Mouse (Mus musculus): ENCODE measurements around the gene Gm20547. TPM values are rescaled to one million over a fixed set of nuclear protein-coding genes. Genes with fewer than 3 reads are reported as not detected.

Gene Gm20547
- polyA plus RNA-seq (2015; fragmentation: Nextera tagmentation; extraction: Ambion mirVana): not detected in 2 replicates

DNA sequence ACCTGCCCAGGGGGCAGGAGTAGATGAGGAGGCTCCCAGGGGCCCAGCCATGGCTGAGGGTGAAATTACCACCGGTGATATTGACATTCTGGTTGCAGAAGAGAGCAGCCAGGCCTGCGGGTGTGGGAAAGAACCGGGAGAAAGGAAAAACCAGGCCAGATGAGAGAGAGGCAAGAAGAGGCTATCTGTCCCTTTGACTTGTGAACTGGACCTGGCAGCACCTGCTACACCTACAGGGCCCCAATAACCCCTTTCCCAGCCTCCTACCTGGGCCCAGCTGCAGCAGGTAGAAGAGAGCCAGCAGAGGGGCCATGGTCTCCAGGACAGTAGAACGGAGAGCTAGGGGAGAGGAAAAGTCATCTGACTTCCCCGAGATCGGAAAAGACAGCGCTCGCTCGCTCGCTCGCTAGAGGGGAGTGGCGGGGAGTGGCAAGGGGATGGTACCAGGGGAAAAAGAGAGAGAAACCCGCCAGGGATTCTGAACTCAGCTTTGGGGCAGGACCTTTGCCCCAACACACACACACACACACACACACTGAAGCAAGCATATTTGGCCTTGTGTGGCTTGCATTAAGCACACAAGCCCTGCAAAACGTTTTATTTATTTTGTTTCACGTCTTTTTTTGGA lies at the start of gene Gm20547:
Gene Gm20547 (minus strand): TSS at position 360 of the 628 bp plus-strand sequence.
- H3K9ac ChIP-seq (ENCODE audit: low read depth, low read length): no peak within 1 kb of the TSS
- H3K9me3 ChIP-seq (ENCODE audit: control insufficient read depth, low read length): no peaks in the 10 kb centered on the region
- no peaks in the 10 kb centered on the region for H3K27me3 ChIP-seq (replicated peaks; ENCODE audit: control insufficient read depth, insufficient read depth, low read length)
- H3K4me1 ChIP-seq (ENCODE audit: control insufficient read depth, insufficient read depth, low read depth, low read length): no peaks in the 10 kb centered on the region
- no peak within 1 kb of the TSS for H3K4me3 ChIP-seq (ENCODE audit: low read length)
- no peak for ATAC-seq
- H3K27ac ChIP-seq (ENCODE audit: low read depth, low read length): no peak within 1 kb of the TSS
- H3K4me2 ChIP-seq (ENCODE audit: low read length): no peak within 1 kb of the TSS
- H3K36me3 ChIP-seq (ENCODE audit: control insufficient read depth, insufficient read depth, low read length): no peaks in the 10 kb centered on the region
- WGBS: 14% methylated on average over 15 of the region's 15 CpGs

GRCm38 (mm10) chr17:34931061-34931734 lies 49.4 kb upstream of the Gm20547 start, which contains the start of gene Neu1:
Gene Neu1, plus strand, starts transcription at chr17:34931253.
- Histone ChIP-seq H3K9ac (ENCODE audit: low read depth, low read length) (peak within 1 kb of the TSS; percentile 87), H3K27me3 (replicated peaks; ENCODE audit: control insufficient read depth, insufficient read depth, low read length) (no peaks in the 10 kb centered on the region), H3K27ac (ENCODE audit: low read depth, low read length) (peak within 1 kb of the TSS; percentile 73), H3K36me3 (ENCODE audit: control insufficient read depth, insufficient read depth, low read length) (no peaks in the 10 kb centered on the region; the same call in 1 of the 2 replicates), H3K9me3 (ENCODE audit: control insufficient read depth, low read length) (no peaks in the 10 kb centered on the region), H3K4me1 (ENCODE audit: control insufficient read depth, insufficient read depth, low read depth, low read length) (peaks cover 7% of the 10 kb centered on the region), H3K4me2 (ENCODE audit: low read length) (peak within 1 kb of the TSS; percentile 92), H3K4me3 (ENCODE audit: low read length) (peak within 1 kb of the TSS; percentile 78)
- 0% methylated on average over 36 of the region's 38 CpGs for WGBS
- ATAC-seq: peak; percentile 98

DNA sequence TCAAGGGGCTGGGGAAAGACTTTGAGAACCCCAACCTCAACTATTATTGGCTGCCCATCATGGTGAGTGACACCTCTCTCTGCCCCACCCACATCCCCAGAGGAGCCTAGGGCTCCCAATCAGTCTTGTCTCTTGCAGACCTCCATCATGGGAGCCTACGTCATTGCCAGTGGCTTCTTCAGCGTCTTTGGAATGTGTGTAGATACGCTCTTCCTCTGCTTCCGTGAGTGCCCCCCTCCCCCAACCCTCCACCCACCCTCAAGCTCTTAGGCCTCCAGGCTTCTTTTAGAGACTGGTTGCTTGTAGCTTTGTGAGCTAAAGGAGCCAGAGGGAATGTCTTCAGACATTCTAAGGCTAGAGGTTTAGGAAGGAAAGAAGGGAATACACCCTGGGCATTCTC lies 47.0 kb upstream of the Gm20547 start:
- Histone ChIP-seq H3K4me2 (ENCODE audit: low read length) (no peak overlapping the region), H3K4me3 (ENCODE audit: low read length) (no peak overlapping the region), H3K9ac (ENCODE audit: low read depth, low read length) (no peak overlapping the region), H3K36me3 (ENCODE audit: control insufficient read depth, insufficient read depth, low read length) (no peaks in the 10 kb centered on the region), H3K9me3 (ENCODE audit: control insufficient read depth, low read length) (no peaks in the 10 kb centered on the region), H3K27ac (ENCODE audit: low read depth, low read length) (no peak overlapping the region), H3K27me3 (replicated peaks; ENCODE audit: control insufficient read depth, insufficient read depth, low read length) (no peaks in the 10 kb centered on the region), H3K4me1 (ENCODE audit: control insufficient read depth, insufficient read depth, low read depth, low read length) (peaks cover 7% of the 10 kb centered on the region)
- no peak for ATAC-seq
- 81% methylated on average over 4 of the region's 4 CpGs for WGBS

DNA sequence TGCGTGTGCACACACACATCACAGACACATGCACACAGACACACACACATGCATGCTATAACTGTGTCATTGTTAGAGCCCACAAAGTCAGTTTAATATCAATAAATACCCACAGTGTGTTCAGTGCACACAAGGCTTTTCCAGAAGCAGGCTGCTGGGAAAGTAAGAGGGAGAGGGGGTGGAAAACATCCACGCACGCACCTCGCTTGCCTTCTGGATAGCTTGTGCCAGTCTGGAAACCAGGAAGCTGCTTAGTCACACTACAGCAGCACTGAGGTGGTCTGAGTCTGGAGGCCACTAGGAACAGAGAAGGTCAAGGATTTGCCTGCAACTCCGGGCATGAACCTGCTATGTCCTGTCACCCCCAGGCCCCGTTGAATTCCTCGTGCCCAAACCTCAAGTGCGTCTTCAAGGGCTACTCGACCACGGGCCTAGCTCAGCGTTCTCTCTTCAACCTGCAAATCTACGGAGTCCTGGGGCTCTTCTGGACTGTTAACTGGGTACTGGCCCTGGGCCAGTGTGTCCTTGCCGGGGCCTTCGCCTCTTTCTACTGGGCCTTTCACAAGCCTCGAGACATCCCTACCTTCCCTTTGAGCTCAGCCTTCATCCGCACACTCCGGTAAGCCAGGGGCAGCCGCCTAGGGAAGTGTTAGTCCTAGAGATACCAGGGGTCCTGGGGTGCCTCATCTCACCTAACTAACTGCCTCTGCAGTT lies 45.6 kb upstream of the Gm20547 start:
- H3K4me2 ChIP-seq (ENCODE audit: low read length): no peak overlapping the region
- 87% methylated on average over 18 of the region's 18 CpGs for WGBS

GRCm38 (mm10) chr17:34924258-34924657 lies 42.4 kb upstream of the Gm20547 start:
- Histone ChIP-seq H3K27me3 (replicated peaks; ENCODE audit: control insufficient read depth, insufficient read depth, low read length) (no peaks in the 10 kb centered on the region), H3K27ac (ENCODE audit: low read depth, low read length) (no peak overlapping the region), H3K4me2 (ENCODE audit: low read length) (no peak overlapping the region), H3K4me3 (ENCODE audit: low read length) (no peak overlapping the region), H3K9me3 (ENCODE audit: control insufficient read depth, low read length) (no peaks in the 10 kb centered on the region), H3K36me3 (ENCODE audit: control insufficient read depth, insufficient read depth, low read length) (no peaks in the 10 kb centered on the region), H3K9ac (ENCODE audit: low read depth, low read length) (no peak overlapping the region), H3K4me1 (ENCODE audit: control insufficient read depth, insufficient read depth, low read depth, low read length) (no peaks in the 10 kb centered on the region)
- 71% methylated on average over 4 of the region's 5 CpGs for WGBS
- ATAC-seq: no peak

More for the DNA sequence above, 45.6 kb upstream of the Gm20547 start:
- Histone ChIP-seq H3K4me3 (ENCODE audit: low read length) (no peak overlapping the region), H3K9me3 (ENCODE audit: control insufficient read depth, low read length) (no peaks in the 10 kb centered on the region), H3K27ac (ENCODE audit: low read depth, low read length) (no peak overlapping the region), H3K4me1 (ENCODE audit: control insufficient read depth, insufficient read depth, low read depth, low read length) (peaks cover 6% of the 10 kb centered on the region), H3K9ac (ENCODE audit: low read depth, low read length) (no peak overlapping the region), H3K27me3 (replicated peaks; ENCODE audit: control insufficient read depth, insufficient read depth, low read length) (no peaks in the 10 kb centered on the region), H3K36me3 (ENCODE audit: control insufficient read depth, insufficient read depth, low read length) (no peaks in the 10 kb centered on the region)
- no peak for ATAC-seq

GRCm38 (mm10) chr17:34922939-34923338 lies 41.1 kb upstream of the Gm20547 start:
- ATAC-seq: no peak
- no peaks in the 10 kb centered on the region for H3K27me3 ChIP-seq (replicated peaks; ENCODE audit: control insufficient read depth, insufficient read depth, low read length)
- WGBS: 48% methylated on average over 6 of the region's 6 CpGs

DNA sequence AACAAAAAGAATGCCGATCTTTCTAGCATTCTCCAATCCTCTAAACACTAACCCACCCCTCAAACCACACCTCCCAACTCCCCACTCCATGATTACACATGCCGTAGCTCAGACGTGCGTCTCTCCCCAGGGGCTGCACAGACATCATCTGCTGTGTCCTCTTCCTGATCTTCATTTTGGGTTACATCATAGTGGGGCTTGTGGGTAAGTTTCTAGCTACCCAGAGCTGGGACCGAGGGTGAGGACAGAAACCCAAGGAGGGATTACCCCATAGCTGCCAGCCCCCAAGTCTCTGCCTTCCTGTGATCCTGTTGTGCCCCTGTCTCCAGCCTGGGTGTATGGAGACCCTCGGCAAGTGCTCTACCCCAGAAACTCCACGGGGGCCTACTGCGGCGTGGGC lies 35.3 kb upstream of the Gm20547 start:
- Histone ChIP-seq H3K4me3 (ENCODE audit: low read length) (no peak overlapping the region), H3K27ac (ENCODE audit: low read depth, low read length) (no peak overlapping the region), H3K4me1 (ENCODE audit: control insufficient read depth, insufficient read depth, low read depth, low read length) (no peaks in the 10 kb centered on the region), H3K9ac (ENCODE audit: low read depth, low read length) (no peak overlapping the region), H3K36me3 (ENCODE audit: control insufficient read depth, insufficient read depth, low read length) (peaks cover 15% of the 10 kb centered on the region), H3K27me3 (replicated peaks; ENCODE audit: control insufficient read depth, insufficient read depth, low read length) (no peaks in the 10 kb centered on the region), H3K4me2 (ENCODE audit: low read length) (no peak overlapping the region), H3K9me3 (ENCODE audit: control insufficient read depth, low read length) (no peaks in the 10 kb centered on the region)
- 84% methylated on average over 9 of the region's 9 CpGs for WGBS
- ATAC-seq: no peak

More at GRCm38 (mm10) chr17:34922939-34923338, 41.1 kb upstream of the Gm20547 start:
- Histone ChIP-seq H3K4me1 (ENCODE audit: control insufficient read depth, insufficient read depth, low read depth, low read length) (no peaks in the 10 kb centered on the region), H3K9ac (ENCODE audit: low read depth, low read length) (no peak overlapping the region), H3K9me3 (ENCODE audit: control insufficient read depth, low read length) (no peaks in the 10 kb centered on the region), H3K4me2 (ENCODE audit: low read length) (no peak overlapping the region), H3K36me3 (ENCODE audit: control insufficient read depth, insufficient read depth, low read length) (no peaks in the 10 kb centered on the region), H3K27ac (ENCODE audit: low read depth, low read length) (no peak overlapping the region), H3K4me3 (ENCODE audit: low read length) (no peak overlapping the region)

GRCm38 (mm10) chr17:34916316-34916715 lies 34.5 kb upstream of the Gm20547 start:
- Histone ChIP-seq H3K4me3 (ENCODE audit: low read length) (no peak overlapping the region), H3K4me2 (ENCODE audit: low read length) (no peak overlapping the region), H3K9me3 (ENCODE audit: control insufficient read depth, low read length) (no peaks in the 10 kb centered on the region), H3K9ac (ENCODE audit: low read depth, low read length) (no peak overlapping the region), H3K27ac (ENCODE audit: low read depth, low read length) (no peak overlapping the region), H3K4me1 (ENCODE audit: control insufficient read depth, insufficient read depth, low read depth, low read length) (no peaks in the 10 kb centered on the region), H3K27me3 (replicated peaks; ENCODE audit: control insufficient read depth, insufficient read depth, low read length) (no peaks in the 10 kb centered on the region), H3K36me3 (ENCODE audit: control insufficient read depth, insufficient read depth, low read length) (peaks cover 24% of the 10 kb centered on the region)
- ATAC-seq: no peak
- WGBS: 88% methylated on average over 5 of the region's 5 CpGs

GRCm38 (mm10) chr17:34915410-34915831 lies 33.6 kb upstream of the Gm20547 start:
- Histone ChIP-seq H3K27ac (ENCODE audit: low read depth, low read length) (no peak overlapping the region), H3K4me1 (ENCODE audit: control insufficient read depth, insufficient read depth, low read depth, low read length) (no peaks in the 10 kb centered on the region), H3K4me3 (ENCODE audit: low read length) (no peak overlapping the region), H3K36me3 (ENCODE audit: control insufficient read depth, insufficient read depth, low read length) (peaks cover 32% of the 10 kb centered on the region), H3K27me3 (replicated peaks; ENCODE audit: control insufficient read depth, insufficient read depth, low read length) (no peaks in the 10 kb centered on the region), H3K9ac (ENCODE audit: low read depth, low read length) (no peak overlapping the region), H3K9me3 (ENCODE audit: control insufficient read depth, low read length) (no peaks in the 10 kb centered on the region), H3K4me2 (ENCODE audit: low read length) (no peak overlapping the region)
- 27% methylated on average over 11 of the region's 11 CpGs for WGBS
- ATAC-seq: no peak

Data from hindbrain, embryonic 16.5 days (tissue).